Mouse (Mus musculus): ENCODE results near the gene Klk1b1.
"Not testable (repeated sequence)": the region's sequence is repeated elsewhere in the genome, so short reads cannot be mapped to it uniquely, and the experiment has no call there.

Klk1b1 gene

DNA sequence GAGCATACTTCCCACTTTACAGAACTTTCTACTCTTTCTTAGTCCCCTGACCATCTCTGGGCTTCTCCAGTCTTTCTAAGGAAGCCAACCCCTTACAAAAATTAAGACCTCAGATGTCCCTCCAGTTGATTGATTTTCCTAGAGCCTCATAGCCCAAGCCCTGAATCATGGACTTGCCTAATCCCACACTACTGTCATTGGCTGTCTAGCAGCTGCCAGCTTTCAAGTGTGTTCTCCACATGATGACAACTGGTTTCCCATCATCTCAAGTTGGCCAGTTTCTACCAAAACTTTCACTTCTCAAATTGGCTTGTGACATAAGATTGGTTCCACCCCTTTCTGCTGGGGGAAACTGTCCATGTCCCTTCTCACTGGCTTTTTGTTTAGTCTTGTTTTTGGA lies 38.3 kb downstream of the Klk1b1 start:
- DNase-seq (ENCODE audit: low spot score in 2 of 2): no peak

DNA sequence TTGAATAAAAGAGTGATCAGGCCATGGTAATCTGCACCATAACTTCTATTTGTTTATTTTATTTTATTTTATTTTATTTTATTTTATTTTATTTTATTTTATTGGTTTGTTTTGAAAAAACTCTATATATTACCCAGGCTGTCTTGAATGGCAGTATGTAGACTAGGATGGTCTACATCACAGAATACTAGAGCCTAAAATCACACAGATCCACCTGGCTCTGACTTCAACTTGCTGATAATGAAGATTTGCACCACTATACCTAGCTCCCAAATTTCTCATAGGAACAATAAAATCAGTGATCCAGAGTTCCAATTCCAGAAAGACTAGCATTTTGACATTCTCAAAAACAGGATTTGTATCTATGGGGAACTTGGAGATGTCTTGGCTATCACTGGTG lies 45.3 kb downstream of the Klk1b1 start, which contains the start of gene Klk1b26:
Gene Klk1b26 (plus strand): TSS at position 301 of the 400 bp plus-strand sequence.
- not testable (repeated sequence) for DNase-seq (ENCODE audit: low spot score in 2 of 2)

DNA sequence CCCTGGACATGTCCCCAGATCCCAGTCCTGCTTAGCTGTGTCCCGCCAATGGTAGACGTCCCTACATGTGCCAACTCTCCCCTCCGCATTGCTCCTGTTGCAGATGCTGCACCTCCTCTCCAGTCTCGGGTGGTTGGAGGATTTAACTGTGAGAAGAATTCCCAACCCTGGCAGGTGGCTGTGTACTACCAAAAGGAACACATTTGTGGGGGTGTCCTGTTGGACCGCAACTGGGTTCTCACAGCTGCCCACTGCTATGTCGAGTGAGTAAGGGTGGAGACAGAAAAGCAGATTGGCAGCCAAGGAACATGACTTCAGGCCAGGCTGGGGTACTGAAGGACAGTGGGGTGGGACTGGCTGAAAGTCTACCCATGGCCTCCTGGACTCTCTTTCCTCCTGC lies 48.1 kb downstream of the Klk1b1 start:
- not testable (repeated sequence) for DNase-seq (ENCODE audit: low spot score in 2 of 2)

DNA sequence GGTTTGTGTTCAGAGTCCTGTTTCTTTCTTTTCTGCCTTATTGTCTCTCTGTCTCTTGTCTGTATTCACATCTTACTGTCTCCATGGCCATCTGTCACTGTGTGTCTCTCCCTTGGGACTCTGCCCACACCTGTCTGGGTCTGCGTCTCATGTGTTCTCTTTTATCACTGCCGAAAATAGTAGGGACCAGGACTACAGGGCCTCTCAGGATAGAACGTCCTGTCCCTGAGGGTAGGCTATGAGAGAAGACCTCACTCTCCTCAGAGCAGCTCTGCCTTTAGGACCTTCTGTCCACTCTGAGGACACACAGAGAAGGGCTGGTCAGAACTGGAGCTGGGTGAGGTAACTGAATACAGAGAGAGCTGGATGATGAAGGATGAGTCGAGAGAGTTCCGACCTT lies 48.5 kb downstream of the Klk1b1 start:
- DNase-seq (ENCODE audit: low spot score in 2 of 2): no peak

All from spleen, postnatal 14 days (tissue).